Mouse (Mus musculus) spleen, postnatal 10 days (tissue): ENCODE results near the gene Traf3ip1.

Experiments
- DNase-seq, 2 experiments: peaks; one replicate each; pipeline ENCODE4 v3.0.0; 2021 to 2022; ENCODE audit warnings: low spot score in 2 of 2

Gene Traf3ip1

DNA sequence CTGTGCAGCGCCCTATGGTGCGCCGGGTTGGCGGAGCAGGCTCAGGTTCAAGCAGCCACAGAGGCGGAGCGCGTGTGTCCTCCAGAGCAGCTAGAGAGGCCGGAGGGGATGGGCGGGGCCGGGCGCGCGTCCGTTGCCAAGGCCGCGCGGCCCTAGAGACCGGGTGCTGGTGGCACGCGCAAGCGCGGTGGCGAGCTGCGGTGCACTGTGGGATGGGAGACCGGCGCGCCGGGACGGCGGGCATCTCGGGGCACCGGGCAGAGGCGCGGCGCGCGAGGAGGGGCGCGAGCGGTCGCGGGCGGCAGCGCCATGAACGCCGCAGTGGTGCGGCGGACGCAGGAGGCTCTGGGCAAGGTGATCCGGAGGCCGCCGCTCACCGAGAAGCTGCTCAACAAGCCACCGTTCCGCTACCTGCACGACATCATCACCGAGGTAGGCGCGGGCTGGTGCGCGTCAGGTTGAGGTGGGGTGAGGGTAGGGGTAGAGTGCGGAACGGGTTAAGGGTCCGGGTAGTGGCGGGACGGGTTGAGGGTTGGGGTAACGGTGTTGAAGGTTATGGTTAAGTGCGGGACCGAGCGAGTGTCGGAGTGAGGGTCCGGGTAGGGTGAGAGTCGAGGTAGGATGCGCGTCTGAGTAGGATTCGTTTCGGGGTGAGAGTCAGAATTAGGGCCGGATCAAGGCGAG is at the start of gene Traf3ip1:
Gene Traf3ip1 (plus strand): TSS at position 191 of the 684 bp plus-strand sequence.
- DNase-seq = peak; percentile 89 to 96

DNA sequence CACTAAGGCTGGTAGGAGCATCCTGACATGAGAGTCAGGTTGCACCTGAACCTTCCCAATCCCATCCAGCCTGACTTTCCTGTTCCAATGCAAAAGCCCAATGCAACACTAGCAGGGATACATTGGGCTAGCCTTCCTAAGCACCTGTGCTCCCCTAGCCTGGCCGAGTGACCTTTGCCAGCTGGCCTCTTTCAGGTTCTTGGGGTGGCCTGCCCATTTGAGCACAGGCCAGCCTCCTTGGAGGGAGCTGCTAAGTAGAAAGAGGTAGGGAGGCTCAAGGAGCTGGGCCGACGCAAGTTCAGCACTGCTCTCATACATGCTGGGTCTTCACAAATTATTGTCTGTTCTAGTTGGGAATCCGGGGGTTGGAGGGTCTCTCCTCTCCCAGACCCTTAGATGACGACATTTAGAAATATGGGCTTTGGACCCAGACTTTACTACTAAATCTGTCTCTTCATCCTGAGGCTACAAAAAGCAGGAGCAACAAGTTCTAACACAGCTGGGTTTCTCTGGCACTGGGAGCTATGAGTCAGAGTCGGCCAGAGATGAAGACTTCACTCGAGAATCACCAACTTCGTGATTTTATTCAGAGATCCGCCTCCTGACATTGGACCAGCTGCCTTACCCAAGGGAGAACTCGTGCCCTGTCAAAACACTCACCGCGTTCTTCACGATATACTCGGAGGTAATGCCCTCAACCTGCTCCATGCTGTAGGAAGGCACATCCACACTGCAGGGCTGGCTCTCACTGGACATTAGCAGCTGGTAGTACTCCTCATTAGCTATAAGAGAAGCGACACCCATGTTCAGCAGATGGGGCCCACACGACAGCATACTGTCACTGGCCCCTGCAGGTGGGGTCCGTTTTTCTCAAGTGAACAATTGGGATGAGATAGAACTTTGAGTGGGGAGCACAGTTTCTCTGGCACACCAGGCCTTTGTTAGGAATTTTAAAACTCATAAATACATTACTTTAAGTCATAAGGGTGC is 49.3 kb upstream of the Traf3ip1 start:
- DNase-seq = no peak

DNA sequence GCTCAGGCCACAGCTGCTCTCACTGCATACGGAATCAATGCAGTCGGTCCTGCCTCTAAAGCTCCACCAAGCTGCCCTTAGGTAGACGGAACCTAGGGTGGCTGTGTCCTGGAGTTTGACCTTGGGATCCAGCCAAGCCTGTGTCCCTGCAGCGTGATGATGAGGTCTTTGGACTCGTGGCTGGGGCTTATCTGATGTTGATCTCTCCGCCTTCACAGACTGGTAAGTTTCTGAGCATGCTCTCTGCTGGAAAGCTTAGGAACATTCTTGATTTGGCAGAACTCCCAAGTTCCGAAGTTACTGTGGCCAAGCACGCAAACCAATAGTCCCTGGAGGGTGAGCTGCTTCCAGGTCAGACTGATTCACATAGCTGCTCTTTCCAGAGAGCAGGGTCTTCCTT is 48.4 kb upstream of the Traf3ip1 start:
- no peak for DNase-seq

DNA sequence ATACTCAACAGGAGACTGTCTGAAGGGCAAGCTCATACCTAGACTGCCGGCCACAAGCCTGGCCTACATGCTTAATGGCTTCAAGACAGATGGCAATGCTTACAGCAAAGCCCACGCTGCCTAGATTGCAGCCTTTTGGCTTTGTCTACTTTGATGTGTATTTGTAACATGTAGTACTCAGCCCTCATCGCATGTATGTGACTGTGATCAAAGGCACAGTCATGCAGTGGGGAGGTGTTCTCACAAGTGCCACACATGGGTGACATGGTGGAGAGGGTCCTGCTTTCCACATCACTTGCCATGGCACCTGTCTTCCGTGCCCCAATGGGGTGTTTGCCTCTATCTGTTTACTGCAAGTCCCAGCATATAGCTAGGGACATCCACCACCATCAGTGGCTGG is 47.9 kb upstream of the Traf3ip1 start:
- no peak for DNase-seq

DNA sequence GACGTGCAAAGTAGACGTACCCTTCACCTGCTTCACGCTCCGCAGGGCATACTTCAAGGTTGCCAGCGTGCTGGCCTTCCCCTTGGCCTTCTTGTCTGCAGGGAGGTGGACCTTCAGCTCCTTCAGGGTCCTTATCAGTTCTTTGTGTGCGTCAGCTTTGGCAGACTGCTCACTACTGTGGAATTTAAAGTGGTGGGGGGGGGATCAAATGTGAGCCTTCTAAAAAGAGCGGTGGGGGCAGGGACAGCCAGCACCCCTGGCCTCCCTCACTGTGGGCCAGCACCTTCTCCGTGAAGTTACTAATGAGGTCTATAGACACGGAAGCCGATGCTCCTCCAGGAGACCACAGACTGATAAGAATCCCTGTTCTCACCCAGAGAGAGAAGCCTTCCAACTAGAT is 45.8 kb upstream of the Traf3ip1 start:
- no peak for DNase-seq

DNA sequence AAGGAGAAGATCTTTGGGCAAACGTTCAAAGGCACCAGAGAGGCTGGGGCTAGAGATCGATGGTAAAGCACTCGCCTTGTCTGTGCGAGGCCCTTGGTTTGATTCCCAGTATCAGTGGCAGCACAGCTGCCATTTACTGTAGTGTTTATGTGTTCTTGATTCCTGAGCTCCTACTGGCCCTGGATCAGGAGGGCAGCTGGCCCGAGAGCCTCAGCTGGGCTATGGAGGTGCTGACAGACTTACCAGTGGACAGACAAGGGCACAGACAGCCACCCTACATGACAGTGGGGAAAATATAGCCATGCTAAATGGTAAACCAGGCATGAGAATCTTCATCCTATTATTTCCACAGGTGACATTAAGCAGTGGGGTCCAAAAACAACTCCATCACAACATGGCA is 43.6 kb upstream of the Traf3ip1 start:
- DNase-seq = no peak

DNA sequence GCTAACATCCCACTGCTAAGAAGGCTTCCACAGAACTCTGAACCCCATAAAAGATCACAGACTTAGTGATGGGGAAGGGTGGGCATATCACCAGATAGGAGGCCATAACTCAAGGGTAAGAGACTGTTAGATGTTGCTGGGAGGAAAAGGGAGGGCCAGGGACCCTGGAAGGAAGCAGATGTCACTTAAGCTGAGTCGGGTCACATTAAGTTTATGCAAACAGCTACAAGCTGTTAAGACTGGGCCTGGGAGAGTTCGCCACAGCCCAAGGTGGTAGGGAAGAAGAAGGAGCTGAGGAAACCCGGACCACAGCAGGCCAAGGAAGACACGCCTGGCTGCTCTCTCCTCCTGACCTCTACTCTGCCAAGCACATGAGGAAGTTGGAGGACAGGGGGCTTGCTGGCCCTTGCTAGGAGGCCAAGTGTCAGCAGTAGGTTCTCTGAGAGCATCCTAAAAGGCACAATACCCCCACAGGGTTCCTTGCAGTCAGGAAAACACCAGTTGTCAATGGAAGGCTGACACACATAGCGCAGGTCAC is 42.8 kb upstream of the Traf3ip1 start:
- DNase-seq = no peak

DNA sequence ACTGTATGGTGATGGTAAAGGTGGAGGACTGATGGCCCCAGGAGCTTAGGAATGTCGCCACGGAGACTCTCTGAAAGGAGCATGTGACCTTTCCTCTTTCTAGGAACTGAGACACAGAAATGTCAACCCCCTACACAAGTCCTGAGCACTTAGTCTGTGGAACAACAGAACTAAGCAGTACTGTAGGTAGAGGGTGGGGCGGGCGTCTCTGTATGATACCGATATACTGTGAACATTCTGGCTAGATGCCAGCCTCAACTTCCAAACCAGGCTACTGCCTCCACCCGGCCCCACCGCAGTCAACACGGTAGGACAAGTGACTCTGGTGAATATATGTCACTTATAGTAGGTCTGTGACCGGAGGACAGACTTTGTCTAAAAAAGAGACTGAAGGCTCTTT is 40.5 kb upstream of the Traf3ip1 start:
- DNase-seq = peak; percentile 40 to 54

DNA sequence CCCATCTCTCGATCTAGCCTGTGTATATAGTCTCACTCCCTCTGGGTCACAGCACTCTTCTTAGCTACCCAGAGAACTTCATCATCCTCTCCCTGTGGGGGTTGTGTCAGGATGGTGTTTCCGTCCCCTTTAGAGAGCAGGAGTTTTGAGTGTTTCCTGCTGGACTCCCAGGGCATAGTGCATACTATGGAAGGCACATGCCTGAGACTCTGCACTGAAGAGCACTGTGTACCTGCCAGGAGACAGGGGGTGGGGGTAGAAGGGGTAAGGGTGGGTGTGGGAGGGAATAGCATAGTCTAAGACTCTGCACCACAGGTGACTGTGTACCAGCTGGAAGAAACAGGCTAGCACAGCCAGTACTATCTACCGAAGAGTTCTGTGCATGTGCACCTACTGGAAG is 40.1 kb upstream of the Traf3ip1 start:
- no peak for DNase-seq

DNA sequence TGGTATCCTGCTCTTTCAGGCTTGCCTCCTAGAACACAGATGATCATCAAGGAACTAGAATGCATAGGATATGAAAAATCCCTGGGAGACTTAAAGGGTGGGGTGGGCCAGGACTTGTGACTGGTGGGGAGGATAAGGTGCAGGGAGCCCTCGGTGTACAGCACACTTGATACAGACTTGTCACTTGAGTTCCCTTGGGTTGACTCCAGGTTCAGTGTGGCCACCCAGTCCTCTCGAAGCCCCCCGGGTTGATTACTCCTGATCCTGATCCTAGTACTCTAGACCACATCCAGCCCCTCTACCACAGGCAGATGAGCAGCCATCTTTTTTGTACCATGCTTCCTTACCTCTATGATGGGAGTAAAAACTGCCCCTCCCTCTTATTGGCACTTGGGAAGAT is 39.5 kb upstream of the Traf3ip1 start:
- DNase-seq = no peak

DNA sequence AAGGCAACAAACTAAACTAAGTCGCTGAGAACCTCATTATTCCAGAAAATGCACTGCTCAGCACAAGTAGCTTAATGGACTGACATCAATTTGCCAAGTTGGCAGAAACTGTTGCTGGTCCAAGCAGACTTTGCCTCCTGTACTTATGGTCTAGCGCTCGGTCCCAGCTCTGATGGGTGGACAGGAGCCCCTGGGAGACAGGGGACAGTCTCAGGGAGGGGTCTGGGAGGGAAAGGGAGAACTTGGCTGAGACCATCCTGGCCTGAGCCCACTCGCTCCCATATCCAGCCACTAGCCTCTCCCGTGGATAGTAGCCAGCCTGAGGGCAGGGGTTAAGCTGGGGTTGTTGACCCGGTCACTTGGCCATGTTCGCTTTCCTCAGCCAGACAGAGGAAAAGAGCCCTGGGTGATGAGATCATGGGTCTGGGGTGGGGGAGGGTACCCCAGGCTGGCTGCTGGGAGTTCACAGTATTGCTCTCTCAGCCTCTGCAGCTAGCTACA is 38.7 kb upstream of the Traf3ip1 start:
- DNase-seq = no peak

DNA sequence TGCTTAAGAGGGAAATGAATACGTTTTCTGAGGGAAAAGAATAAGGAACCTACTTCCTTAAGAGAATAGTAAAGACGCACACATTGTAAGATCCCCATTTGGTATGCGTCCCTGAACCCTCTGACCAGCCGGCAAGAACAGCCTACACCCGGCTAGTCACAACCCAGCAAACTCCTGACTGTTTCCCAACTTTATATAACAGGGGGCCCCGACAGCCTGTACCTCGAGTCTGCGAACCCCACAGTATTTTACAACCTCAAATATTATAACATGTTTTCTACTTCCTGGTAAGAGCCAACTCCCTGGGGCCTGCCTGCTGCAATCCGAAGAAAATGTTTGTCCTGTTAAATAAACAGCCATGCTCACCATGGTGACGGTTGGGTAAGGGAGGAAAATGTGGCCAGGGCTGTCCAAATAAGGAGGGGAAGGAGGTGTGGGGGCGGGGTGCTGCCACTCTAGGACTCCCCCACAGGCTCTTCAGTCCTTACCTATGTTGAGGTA is 38.1 kb upstream of the Traf3ip1 start:
- DNase-seq = no peak

DNA sequence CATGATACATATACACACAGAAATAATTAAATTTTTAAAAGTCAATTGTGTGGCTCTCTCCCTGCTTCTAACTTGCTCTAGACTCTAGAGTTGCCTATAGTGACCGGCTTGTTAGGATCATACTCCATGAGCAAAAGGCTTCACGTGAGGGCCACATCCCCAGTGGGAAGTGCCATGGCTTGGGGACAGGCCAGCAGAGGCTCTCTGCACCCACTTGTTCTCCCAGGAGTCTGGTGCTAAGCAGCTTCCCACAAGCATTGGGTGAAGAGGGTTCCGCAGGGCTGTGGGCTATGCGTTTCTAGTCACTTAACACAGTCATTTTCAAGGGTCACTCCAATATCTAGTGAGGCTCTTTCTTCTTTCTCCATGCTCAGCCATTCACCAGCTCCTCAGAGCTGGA is 37.3 kb upstream of the Traf3ip1 start:
- no peak for DNase-seq

DNA sequence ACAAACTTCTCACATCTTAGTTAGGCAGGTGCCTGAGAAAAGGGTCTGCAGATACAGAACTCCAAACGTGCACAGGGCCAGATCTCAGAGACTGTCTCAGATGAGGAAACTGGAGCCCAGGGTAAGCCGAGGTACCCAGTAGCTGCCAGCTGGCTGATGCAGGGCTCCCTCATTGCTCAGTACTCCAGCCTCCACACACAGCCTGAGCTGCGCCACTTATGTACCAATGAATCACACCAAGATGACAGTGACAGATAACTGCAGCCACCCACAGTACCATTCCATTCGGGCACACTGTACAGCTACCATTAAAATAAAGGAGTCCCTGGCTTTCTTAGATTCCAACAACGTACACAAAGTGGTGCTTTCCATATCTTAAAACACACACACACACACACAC is 36.7 kb upstream of the Traf3ip1 start:
- DNase-seq = no peak

DNA sequence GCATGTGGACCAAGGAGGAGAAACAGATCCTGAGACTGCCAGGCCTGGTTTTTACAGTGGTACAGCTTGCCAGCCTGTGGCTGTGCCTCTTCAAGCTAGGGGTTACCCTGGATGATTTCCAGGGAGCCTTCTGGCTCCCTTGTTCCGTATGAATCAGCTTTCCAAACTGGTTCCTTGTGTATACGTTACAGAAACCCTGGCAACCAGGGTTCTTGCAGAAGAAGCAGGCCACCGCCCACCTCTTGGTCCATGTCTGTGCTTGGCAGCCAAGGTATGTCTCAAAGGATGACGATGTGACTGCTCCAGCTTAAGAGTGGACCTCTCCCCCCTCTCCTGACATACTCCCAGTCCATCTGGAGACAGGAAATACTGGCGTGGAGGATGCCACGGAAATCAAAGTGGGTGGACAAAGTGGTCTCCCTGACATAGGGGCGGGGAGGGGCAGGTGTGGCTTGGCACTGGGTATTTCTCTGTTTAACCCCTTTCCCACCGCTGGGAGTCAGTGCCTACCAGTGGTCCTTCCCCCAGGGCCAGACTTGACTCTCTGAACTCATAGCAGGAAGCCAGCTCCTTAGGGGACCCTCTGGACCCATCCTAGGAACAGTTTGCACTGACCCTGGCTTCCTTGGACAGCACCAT is 36.1 kb upstream of the Traf3ip1 start:
- peak; percentile 26 to 36 for DNase-seq

DNA sequence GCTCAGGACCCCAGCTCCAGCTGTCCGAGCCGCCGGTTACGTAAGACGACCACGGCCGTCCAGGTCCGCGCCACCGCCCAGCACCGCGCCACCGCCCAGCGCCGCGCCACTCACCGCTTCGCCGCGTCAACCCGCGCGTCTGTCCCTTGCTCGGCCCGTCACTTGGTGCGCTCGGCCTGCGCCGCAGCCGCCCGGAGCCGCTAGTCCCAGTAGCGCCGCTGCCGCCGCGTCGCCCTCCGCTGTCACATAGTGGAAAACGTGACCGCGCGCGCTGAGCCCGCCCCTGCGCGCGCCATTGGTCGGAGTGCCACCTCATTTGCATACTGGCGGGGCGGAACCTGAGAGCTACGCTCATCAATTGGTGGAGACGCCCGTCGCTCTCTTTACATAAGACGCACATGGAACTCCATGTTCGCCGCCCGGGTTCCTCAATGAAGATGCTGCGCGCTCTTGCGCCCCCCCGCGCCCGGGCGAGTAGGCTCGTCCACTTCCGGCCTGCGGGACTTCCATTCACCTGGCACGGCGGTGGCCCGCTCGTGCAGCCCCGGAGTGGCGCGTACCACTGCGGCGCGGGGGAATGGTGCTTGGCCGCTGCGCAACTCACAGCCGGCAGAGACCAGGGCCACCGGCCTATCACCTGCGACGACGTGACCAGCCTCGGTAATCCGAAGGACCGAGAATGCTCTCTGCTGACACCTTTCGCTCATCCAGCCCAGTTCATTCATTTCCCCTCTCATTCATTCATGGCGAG is 35.2 kb upstream of the Traf3ip1 start, which contains the start of gene Per2:
Gene Per2 (minus strand): TSS at position 266 of the 751 bp plus-strand sequence.
- DNase-seq = peak; percentile 99

DNA sequence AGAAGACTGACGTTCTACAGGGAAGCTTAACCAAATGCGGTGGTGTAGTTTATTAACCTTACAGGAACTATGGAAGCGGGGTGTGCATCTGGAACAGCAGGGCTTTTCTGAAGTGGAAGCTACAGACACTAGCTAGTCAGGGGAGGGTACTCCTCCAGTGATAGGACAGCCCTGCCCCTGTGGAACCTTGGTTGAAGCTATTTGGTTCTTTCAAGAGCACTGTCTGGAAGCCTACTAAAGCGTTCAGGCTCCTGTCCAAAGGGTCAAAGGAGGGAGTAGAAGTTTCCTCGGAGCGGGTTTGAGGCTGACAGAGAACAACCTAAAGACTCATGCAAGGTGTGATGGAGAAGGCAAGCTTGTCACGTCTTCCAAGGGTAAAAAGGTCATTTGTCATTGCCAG is 34.4 kb upstream of the Traf3ip1 start:
- DNase-seq = no peak

DNA sequence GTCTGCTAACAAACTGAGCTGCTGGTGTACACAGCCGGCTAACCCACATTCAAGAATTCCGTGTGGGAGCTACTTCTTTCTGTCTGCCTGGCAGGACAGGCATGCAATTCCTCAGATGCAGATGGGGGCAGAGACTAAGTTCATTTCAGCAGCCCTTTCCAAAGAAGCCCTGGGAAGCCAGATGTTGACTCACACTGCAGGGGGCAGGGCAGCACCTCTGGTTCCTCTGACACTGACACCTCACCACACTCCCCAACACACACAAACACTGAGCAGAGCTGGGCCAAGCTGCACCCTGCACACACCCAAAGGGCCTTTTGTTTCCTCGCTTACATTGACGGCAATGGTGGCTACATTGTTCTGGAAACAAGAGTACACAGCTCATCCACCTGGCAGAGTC is 33.9 kb upstream of the Traf3ip1 start:
- no peak for DNase-seq

DNA sequence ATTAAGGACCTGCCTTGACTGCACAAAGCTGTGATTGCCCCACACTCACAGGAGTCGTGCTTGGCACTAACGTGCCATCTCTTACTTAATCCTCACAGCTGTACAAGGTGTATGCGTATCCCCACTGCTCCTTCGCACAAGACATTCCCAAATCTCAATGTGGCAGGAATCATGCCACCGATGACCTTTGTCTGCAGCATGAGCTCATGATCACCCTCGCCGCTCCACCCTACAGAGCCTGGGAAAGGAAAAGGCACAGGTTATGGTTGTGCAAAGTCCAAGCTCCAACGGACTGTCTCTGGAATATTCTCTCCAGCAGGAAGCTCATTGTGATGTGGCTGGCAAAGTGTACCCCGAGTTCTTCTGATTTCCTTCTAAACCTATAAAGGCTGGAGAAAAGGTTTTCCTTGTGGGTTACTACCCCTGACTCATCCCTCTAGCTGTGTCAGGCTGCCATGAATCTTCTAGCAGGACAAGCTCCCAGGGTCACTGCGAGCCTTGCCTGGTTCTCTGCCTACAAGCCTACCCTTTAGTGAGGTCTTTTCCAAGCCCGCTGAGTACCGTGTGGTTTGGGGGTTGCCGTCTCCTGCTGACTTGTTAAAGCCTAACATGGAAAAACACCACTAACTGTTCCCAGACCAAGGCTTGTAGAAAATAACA is 31.0 kb upstream of the Traf3ip1 start:
- no peak for DNase-seq

DNA sequence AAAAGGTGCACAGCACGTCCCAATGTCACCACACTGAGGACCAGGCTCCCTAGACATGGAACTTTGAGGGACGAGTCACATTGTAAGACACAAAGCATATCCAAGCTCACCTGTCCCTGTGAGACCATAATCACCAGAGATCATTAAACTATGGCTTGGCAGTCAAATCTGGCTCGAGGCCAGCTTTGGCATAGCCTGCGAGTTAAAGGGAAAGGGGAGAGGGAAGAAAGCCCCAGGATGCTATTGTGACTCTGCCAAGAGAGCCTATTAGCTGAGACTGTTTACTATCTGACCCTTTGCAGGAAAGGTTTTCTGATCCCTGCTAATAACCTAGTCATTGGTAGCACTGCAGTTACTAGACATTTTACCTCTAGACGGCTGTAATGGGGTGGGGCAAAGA is 30.0 kb upstream of the Traf3ip1 start:
- DNase-seq = no peak
